Mouse (Mus musculus) gastrocnemius, adult 2 months (tissue): ENCODE results near the gene Plekhg2. TPM values are rescaled to one million over a fixed set of nuclear protein-coding genes. Genes with fewer than 3 reads are reported as not detected.

Experiments used
- DNase-seq: peaks from one replicate; pipeline ENCODE4 v3.0.0; 2022
- H3K27ac ChIP-seq: fragments of 200-600 bp; 2 replicates; pipeline ENCODE4 v1.8.1; 2022; ENCODE audit warnings: mild to moderate bottlenecking
- H3K4me3 ChIP-seq: fragments of 200-600 bp; 2 replicates; pipeline ENCODE4 v1.8.1; 2022; ENCODE audit warnings: mild to moderate bottlenecking, moderate library complexity
- CTCF ChIP-seq: fragments of 200-600 bp; IDR thresholded peaks from 2 replicates; pipeline ENCODE4 v1.8.1; 2022; ENCODE audit warnings: antibody characterized with exemption, mild to moderate bottlenecking, moderate library complexity
- intact Hi-C: fragments of 180-260 bp; cut with DNase I; formaldehyde crosslinking; loops from one replicate; pipeline ENCODE4 v1.15.1; 2025
- total RNA-seq, 2 experiments: library from RNA; stranded (reverse); gene quantifications; 2 replicates each; pipeline ENCODE4 v1.2.3; 2021

The Plekhg2 gene
- total RNA-seq, 2 experiments from 2014 or later: 4.0 to 7.5 TPM

DNA sequence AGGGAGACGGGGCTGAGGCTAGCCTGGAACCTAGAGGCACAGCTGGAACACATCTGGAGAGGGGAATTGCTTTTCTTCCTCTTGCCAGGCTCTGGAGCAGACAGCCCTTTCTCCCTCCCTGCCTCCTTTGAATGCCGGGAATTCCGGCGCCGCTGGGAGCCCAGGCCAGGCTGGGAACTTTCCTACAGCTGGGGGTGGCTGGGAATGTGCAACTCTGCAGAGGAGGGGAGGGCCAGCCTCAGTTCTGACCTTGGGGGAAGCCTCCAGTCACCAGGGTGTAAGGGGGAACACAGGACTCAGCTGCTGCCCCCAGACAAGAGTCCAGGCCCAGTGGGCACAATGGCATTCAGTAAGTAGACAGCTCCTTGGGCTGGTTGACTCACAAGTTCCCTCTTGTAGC lies 15.4 kb downstream of the Plekhg2 start:
- Histone ChIP-seq H3K4me3 (0 out of 2 replicates have a peak overlapping the region, but pooled peaks have one; percentile 4), H3K27ac (peak overlapping the region; percentile 75)
- intact Hi-C loops: no loop called here
- TF ChIP-seq CTCF: no peak
- peak; percentile 59 for DNase-seq

GRCm38 (mm10) chr7:28355221-28355620 lies 17.2 kb downstream of the Plekhg2 start:
- no peak for DNase-seq
- no peak for TF ChIP-seq CTCF
- intact Hi-C loops: no loop called here
- Histone ChIP-seq H3K27ac (no peak overlapping the region), H3K4me3 (no peak overlapping the region)

DNA sequence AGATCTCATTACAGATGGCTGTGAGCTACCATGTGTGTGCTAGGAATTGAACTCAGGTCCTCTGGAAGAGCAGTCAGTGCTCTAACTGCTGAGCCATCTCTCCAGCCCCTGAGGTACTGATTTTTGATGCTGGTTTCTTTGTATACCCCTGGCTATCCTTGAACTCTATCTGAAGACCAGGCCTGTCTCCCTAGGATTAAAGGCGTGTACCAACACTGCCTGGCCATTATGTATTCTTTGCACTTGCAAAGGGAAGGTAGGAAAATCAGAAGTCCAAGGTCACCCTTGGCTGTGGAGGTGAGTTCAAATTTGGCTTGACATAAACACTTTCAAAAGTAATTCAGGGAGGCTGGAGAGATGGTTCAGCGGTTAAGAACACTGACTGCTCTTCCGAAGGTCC lies 17.8 kb downstream of the Plekhg2 start:
- H3K27ac ChIP-seq: no peak overlapping the region
- intact Hi-C loops: no loop called here
- no peak for TF ChIP-seq CTCF
- no peak overlapping the region for H3K4me3 ChIP-seq
- DNase-seq: no peak

DNA sequence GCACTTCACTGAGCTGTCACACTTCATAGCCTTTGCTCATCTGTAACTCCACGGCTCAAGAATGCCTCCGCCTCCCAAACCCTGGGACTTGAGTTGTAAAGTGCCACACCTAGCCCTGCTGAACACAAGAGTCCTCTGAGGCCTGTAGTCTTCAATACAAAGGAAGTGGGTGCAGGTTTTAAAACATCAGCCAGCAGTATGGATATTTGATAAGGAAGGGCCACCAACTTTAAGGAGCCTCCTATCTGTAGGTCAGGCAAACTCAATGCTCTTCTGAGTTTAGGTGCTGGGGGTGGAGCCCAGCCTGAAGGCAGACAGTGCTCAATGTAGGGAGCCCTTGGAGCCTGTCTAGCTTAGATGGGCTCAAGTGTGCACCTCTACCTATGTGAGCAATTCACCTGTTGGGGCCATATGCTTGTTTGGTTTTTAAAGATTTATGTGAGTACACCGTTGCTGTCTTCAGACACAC lies 18.3 kb downstream of the Plekhg2 start:
- no peak for DNase-seq
- TF ChIP-seq CTCF: no peak
- Histone ChIP-seq H3K27ac (no peak overlapping the region), H3K4me3 (no peak overlapping the region)
- intact Hi-C loops: no loop called here

GRCm38 (mm10) chr7:28353267-28353666 lies 19.1 kb downstream of the Plekhg2 start:
- Histone ChIP-seq H3K27ac (no peak overlapping the region), H3K4me3 (no peak overlapping the region)
- intact Hi-C loops: loop anchor here (2.0 kb wide), 1 partner anchor 18 kb away; no protein-coding TSS in a partner anchor
- DNase-seq: no peak
- no peak for TF ChIP-seq CTCF

GRCm38 (mm10) chr7:28351676-28352191 lies 20.7 kb downstream of the Plekhg2 start:
- no peak for TF ChIP-seq CTCF
- DNase-seq: no peak
- intact Hi-C loops: loop anchor here (2.0 kb wide), 1 partner anchor 19 kb away; no protein-coding TSS in a partner anchor
- peak overlapping the region; percentile 92 for H3K27ac ChIP-seq
- peak overlapping the region; percentile 91 for H3K4me3 ChIP-seq

DNA sequence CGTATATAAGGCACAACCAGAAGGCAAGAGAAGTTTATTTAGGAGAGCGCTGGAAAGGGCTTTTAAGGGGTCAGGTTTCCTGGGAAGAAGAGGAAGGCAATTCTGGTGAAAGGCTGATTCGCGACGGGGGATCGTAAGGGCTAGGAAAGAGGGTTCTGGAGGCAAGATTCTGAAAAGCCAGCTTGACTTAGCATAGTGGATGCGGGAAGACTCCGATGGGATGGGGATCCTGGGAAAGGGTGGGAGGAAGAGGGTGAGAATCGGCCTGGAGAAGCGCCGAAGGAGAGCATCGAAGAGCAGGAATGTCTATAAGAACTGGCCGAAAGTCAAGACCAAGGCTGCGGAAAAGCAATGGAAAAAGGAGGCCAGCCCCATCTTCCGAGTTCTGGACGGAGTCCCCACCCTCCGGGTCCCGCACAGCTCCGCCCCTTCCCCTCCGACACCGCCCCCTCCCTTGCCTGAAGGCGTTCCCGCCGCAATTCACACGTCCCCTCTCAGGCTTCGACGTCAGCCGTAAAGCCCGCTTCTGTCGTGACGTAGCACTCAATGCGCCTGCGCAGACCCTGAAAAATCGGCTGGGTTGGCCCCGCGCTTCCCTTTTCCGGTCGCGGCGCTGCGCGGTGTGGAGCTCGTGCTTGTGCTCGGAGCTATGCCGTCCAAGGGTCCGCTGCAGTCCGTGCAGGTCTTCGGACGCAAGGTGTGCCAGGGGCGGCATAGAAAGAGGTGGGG lies 22.1 kb downstream of the Plekhg2 start, which contains the start of gene Rps16:
TSS of gene Rps16 (plus strand) at position 498 of the 729 bp plus-strand sequence.
- TF ChIP-seq CTCF: no peak
- peak; percentile 99 for DNase-seq
- H3K27ac ChIP-seq: peak within 1 kb of the TSS; percentile 92
- intact Hi-C loops: no loop called here
- H3K4me3 ChIP-seq: peak within 1 kb of the TSS; percentile 91

- peak; percentile 14; the same call in 1 of the 2 replicates for TF ChIP-seq CTCF
- no peak for DNase-seq
- Histone ChIP-seq H3K27ac (no peak overlapping the region), H3K4me3 (no peak overlapping the region)
- intact Hi-C loops: loop anchor here (5.0 kb wide), 1 partner anchor 71 kb away; the partner anchor contains the start of gene Eid2b
These were observed 23.8 kb downstream of the Plekhg2 start for GRCm38 (mm10) chr7:28348601-28349000.

DNA sequence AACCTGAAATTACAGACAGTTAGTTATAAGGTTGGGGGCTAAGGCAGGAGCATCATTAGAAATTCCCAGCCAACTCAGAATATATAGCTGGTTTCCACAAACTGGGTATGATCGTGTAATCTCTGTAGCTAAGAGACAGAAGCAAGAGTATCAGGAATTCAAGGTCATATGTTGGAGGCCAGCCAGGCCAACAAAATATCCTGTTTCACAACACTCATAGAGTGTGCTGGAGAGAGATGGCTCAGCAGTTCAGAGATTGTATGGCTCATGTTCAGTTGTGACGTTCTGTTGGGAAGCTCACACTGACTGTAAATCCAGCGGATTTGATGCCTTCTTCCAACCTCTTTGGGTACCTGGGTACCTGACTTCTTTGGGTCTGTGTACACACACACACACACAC lies 24.7 kb downstream of the Plekhg2 start:
- Histone ChIP-seq H3K27ac (0 out of 2 replicates have a peak overlapping the region, but pooled peaks have one; percentile 35), H3K4me3 (no peak overlapping the region)
- peak; percentile 63 for DNase-seq
- intact Hi-C loops: loop anchor here (5.0 kb wide), 1 partner anchor 70 kb away; the partner anchor contains the start of gene Eid2b
- TF ChIP-seq CTCF: no peak

DNA sequence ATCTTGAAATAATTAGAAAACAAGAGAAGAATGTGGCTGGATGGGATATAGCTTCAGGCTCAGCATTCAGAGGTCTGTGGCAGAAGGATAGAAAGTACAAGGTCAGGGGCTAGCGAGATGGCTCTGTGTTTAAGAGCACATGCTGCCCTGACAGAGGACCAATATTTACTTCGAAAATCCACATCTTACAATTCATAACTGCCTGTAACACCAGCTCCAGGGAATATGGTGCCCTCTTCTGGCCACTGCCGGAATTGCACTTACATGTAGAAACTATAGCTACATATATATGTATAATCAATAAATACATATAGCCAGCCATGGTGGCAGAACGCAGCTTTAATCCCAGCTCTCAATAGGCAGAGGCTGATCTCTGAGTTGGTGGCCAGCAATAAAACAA lies 27.8 kb downstream of the Plekhg2 start:
- DNase-seq: peak; percentile 55
- no peak overlapping the region for H3K4me3 ChIP-seq
- peak; percentile 76 for TF ChIP-seq CTCF
- intact Hi-C loops: loop anchor here (5.0 kb wide), 1 partner anchor 67 kb away; the partner anchor contains the start of gene Eid2b
- no peak overlapping the region for H3K27ac ChIP-seq

DNA sequence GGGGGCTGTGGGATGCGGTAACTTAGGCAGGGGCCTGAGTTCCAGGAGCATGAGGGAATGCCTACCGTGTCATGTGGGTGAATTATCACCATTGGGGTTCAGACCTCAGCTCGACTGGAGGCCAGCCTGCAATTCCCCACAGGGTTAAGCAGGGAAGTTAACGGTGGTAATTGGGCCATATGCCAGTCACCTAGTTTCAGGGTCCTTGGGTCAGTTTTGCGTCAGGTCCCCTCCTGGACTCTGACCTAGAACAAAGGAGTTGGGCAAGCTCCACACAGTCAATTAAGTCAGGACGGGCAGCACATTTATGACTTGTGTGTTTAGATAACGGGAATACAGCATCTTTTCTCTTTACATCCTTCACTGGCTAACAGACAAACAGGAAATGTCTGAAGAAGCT lies 31.0 kb downstream of the Plekhg2 start:
- DNase-seq: no peak
- Histone ChIP-seq H3K27ac (no peak overlapping the region), H3K4me3 (no peak overlapping the region)
- intact Hi-C loops: no loop called here
- no peak for TF ChIP-seq CTCF

DNA sequence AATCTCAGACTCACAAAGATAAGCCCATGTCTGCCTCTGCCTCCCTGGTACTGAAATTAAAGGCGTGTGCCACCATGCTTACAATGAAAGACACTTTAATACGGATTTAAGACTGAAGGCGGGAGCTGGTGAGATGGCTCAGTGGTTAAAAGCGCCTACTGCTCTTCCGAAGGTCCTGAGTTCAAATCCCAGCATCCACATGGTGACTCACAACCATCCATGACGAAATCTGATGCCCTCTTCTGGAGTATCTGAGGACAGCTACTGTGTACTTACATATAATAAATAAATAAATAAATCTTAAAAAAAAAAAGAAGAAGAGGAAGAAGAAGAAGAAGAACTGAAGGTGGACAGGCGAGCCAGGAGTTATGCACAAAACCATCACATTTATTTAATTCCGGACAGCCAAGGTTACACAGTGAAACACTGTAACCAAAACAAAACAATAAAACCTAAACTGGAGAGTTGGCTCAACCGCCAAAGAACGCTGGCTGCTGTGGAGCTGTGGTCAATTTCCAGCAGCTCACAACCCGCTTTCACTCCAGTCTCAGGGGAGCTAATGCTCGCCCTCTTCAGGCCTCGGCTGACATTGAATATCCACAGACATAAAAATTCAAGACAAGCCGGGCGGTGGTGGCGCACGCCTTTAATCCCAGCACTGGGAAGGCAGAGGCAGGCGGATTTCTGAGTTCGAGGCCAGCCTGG lies 33.0 kb downstream of the Plekhg2 start:
- DNase-seq: peak; percentile 78
- Histone ChIP-seq H3K4me3 (peak overlapping the region; percentile 77), H3K27ac (peak overlapping the region; percentile 96)
- intact Hi-C loops: loop anchor here (5.0 kb wide), 1 partner anchor 162 kb away; the partner anchor contains the start of gene Dyrk1b
- TF ChIP-seq CTCF: peak; percentile 52
